Mouse (Mus musculus): ENCODE measurements around the gene Rpl29. TPM values are rescaled to one million over a fixed set of nuclear protein-coding genes. Genes with fewer than 3 reads are reported as not detected.

Rpl29 gene
- 100 to 1,000 TPM; 421 to 423 TPM for total RNA-seq (2021)
- long read RNA-seq, transcript Rpl29-203 (4 exons, 733 nt): major isoform, 118 of 171 reads
- long read RNA-seq, transcript Rpl29-201 (4 exons, 710 nt): minor isoform, 22 of 171 reads
- long read RNA-seq, transcript Rpl29-204 (3 exons, 845 nt): minor isoform, 11 of 171 reads
- long read RNA-seq, transcript Rpl29-206 (4 exons, 466 nt): minor isoform, 13 of 171 reads
- long read RNA-seq, partial matches to known transcripts: 1 of 171 reads
- long read RNA-seq, other reads (novel, unspliced or antisense): 6 of 171 reads

DNA sequence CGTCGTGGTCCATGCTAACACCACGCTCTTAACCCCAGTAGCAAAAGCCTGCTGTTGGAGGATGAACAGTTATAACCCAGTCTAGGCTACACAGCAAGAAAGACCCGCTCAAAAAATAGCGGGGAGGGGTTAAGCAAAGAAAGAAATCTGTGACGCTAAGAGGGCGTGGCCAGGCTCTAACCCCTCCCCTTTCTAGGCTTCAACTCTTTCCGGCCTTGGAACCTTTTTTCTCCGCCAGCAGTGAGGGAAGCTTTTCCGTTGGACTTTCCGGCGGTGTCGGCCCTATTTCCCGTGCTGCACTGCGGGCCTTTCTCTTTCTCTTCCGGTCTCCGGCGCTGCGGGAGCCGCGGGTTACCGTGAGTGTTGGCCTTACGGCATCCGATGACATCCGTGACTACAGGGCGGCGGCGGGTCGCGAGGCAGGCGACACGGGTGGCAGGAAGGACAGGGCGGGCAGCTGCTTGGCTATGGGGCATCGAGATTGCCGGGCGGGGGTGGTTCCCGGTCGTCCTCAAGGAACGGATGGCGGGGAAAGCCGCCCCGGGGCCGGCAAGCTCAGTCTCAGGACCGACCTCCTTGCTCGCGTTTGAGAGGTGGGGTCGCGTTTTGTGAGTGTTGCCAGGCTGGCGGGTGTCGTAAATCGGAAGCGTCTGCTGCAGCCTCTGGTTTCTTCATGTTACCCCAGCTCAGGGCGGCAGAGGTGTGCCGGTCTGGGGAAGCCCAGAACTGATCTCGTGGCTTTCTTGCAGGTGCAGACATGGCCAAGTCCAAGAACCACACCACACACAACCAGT is at the start of gene Rpl29:
Gene Rpl29 (plus strand): TSS at position 234 of the 794 bp plus-strand sequence.
- peak; percentile 97 for DNase-seq (ENCODE audit: low spot score in 2 of 2)

- no peak for DNase-seq (ENCODE audit: low spot score in 2 of 2)
Observed at GRCm38 (mm10) chr9:106386181-106386864, 42.9 kb upstream of the Rpl29 start.

DNA sequence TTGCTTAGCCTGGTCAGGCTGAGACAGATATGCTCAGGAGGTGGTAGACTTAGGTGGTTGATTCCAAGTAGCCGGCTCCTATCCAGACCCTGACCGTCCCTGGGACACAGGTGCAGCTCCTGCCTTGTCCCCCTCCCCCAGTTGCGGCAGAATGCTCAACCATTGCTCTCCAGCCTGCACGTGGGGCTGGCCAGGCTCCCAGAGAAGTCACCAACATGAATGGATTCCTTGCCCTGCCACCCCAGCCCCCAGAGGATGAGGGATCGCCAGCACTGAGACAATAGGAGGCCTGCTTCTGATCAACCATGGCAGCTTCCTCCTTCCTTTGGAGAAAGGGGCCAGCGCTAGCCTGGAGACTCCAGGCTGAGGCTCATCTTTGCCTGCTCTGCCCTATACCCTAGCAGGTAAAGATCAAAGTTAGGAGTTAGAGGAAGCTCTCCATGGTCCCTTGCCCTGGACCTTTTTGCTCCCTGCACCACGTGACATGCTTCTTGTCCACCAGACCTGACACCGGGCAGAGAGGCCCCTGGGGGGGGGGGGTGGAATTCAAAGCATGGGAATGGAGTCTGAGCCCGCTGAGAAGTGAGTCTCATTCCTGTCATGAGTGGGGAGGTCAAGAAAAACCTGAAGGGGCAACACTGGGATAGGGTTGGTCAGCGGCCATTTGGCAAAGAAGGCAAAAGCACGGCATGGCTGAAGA is 36.3 kb upstream of the Rpl29 start:
- DNase-seq (ENCODE audit: low spot score in 2 of 2): peak in 1 of 2 experiments; percentile 12

DNA sequence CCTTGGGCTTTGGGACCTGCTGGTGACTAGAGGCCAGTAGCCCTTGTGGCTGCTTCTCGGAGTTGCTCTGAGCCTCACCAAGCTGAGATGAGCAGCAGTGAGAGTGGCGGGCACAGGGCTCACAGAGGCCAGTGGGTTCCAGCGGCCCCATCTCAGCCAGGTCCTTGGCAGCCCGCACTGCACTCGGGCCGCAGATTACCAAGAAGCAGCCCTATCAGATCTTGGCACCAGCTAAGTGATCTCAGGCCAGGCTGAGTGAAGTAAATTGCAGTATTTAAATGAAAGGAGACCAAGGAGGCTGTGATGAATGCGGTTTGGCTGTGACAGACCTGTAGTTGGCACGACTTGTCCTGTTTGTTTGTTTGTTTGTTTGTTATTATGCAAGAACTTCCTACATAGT is 35.7 kb upstream of the Rpl29 start:
- DNase-seq (ENCODE audit: low spot score in 2 of 2): peak in 1 of 2 experiments; percentile 15

GRCm38 (mm10) chr9:106394649-106395602 is 34.3 kb upstream of the Rpl29 start:
- peak in 1 of 2 experiments; percentile 41 for DNase-seq (ENCODE audit: low spot score in 2 of 2)

GRCm38 (mm10) chr9:106397733-106398132 is 31.5 kb upstream of the Rpl29 start:
- DNase-seq (ENCODE audit: low spot score in 2 of 2): no peak

DNA sequence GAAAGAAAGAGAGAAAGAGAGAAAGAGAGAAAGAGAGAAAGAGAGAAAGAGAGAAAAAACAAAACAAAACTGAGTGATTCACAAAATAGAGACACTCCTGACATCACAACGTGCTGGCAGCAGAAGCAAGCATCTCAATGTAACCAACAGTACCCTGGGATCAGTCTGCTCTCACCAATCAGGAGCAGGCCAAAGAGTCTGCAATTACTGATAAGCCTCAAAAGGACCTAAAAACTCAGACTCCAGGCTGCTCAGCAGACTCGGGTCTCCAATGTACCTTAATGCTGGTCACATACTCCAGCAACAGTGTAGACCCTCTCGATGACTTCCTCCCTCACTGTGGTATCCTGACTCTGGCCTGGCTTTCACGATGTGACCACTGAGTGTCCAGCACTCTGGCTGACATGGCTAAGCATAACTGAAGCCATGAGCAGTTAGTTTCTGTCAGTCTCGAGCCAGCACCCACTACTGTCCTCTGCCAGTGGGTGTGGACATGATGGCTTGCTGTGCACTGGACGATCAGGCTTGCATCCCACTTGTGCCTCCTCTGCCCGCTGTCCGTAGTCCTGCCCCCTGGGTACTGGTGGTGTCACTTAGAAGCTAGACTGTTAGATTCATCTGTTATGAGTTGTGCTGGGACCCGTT is 30.5 kb upstream of the Rpl29 start:
- DNase-seq (ENCODE audit: low spot score in 2 of 2): no peak

DNA sequence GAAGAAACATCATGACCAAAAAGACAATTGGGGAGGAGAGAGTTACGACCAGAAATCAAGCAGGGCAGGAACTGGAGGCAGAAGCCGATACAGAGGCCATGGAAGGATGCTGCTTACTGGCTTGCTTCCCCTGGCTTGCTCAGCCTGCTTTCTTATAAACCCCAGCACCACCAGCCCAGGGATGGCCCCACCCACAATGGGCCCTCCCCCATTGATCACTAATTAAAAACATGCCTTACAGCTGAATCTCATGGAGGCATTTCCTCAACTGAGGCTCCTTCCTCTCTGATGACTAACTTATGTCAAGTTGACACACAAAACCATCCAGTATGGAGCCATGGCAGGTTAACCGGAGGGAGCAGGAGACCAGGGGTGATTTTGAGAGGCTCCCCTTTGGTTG is 29.4 kb upstream of the Rpl29 start:
- no peak for DNase-seq (ENCODE audit: low spot score in 2 of 2)

GRCm38 (mm10) chr9:106402149-106402548 is 27.1 kb upstream of the Rpl29 start:
- DNase-seq (ENCODE audit: low spot score in 2 of 2): peak in 1 of 2 experiments; percentile 15

- DNase-seq (ENCODE audit: low spot score in 2 of 2): peak in 1 of 2 experiments; percentile 23
Observed at GRCm38 (mm10) chr9:106402607-106403375, 26.5 kb upstream of the Rpl29 start.

DNA sequence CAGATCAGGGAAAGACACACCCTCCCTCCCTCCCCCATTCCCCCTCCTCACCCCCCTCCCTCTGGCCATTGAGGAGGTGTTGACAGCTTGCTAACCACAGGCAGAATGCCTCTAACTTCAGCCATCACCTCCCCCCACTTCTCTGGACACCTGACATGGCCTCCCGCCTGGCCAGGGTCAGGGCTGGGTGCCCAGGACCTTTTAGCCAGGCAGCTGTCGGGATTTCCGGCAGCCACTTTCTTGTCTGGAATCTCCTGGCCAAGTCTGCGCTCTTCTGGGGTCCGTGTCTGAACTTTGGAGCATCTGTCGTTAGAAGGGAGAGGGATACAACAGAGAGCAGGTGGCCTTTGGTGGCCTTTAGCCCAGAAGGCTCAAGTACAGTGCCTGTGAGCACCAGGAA is 24.0 kb upstream of the Rpl29 start:
- no peak for DNase-seq (ENCODE audit: low spot score in 2 of 2)

DNA sequence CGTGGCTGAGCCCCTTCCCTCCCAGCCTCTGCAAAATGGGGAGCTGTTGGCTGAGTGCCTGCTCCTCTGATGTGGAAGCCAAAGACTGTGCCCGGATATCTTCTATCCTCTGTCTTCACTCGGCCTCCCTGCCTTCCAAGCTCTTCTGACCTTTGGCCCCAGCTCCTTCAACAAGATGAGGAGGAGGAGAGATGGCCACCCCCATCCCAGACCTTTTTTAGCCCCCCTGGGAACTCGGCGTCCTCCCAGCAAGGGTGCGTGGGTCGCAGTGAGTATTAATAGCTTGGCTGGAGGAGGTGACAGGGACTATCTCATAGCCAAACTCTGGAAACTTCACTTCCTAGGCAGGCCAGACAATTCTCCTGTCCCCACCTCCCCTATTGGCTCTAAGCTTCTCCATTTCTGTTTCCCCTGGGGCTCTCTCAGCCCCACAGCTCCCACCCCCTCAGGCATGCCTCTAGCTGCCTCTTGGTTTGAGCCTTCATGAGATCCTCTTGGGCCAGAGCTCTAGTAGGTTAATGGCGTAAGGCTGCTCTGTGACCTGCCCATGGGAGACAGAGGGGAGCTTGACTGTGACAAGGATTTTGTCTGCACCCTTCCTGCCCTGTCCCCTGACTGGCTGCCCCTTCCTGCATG is 22.7 kb upstream of the Rpl29 start:
- no peak for DNase-seq (ENCODE audit: low spot score in 2 of 2)

- DNase-seq (ENCODE audit: low spot score in 2 of 2): no peak
Observed at GRCm38 (mm10) chr9:106409096-106409495, 20.2 kb upstream of the Rpl29 start.

DNA sequence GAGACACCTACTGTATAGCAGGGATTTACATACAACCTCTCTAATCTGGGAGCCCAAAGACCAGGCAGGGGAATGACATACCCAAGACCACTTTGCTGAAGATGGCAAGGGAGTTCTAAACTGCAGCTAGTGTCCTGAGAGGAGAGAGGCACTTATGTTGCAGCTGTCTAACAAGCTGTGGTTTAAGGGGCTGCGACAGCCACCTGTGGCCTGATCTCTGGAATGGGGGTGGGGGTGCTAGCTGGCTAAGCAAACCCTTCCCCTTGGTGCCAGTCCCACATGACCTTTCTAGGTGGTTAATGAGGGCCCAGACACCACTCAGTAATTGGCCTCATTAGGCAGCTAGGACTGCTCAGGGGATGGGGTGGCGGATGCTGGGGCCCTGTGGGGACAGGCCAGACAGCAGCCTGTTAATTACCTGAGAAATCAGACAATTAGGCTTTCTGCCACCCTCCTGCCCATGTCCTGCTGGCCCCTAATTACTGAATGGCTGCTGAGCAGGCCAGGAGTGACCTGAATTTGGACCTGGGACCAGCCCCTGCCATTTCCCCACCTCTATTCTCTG is 19.1 kb upstream of the Rpl29 start:
- DNase-seq (ENCODE audit: low spot score in 2 of 2): no peak

- DNase-seq (ENCODE audit: low spot score in 2 of 2): no peak
Observed at GRCm38 (mm10) chr9:106411091-106411594, 18.1 kb upstream of the Rpl29 start.

GRCm38 (mm10) chr9:106411729-106412128 is 17.5 kb upstream of the Rpl29 start:
- DNase-seq (ENCODE audit: low spot score in 2 of 2): no peak

DNA sequence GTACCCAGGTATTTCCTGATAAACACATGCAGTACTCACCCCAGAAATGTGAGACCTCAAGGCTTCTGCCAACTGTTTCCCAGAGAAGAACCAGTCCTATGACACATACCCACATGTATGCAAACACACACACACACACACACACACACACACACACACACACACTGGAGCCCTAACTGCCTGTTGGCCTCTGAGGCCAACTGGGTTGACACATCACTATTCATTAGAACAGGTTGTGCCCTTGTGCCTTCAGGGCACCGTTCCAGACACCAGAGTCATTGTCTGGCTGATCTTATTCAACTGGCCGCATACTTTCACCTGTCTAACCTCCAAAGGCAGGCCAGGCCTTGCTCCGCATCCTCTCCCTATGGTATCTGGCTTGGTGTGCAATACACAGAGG is 17.0 kb upstream of the Rpl29 start:
- no peak for DNase-seq (ENCODE audit: low spot score in 2 of 2)

GRCm38 (mm10) chr9:106413606-106414005 is 15.6 kb upstream of the Rpl29 start:
- DNase-seq (ENCODE audit: low spot score in 2 of 2): no peak
